Mouse (Mus musculus) intestine, embryonic 15.5 days (tissue): ENCODE measurements around the gene Gm7714. TPM values are rescaled to one million over a fixed set of nuclear protein-coding genes. Genes with fewer than 3 reads are reported as not detected.
"Not testable (repeated sequence)": the region's sequence is repeated elsewhere in the genome, so short reads cannot be mapped to it uniquely, and the experiment has no call there.

ENCODE experiments used
- ATAC-seq: fragments of 200-750 bp; cut with Nextera tagmentation; 2 replicates; pipeline ENCODE4 v1.8.0; 2017; ENCODE audit warnings: moderate TSS enrichment, moderate library complexity
- H3K27ac ChIP-seq: fragments of 300-500 bp; sonication (generic); 2 replicates; pipeline ENCODE4 v1.5.1; 2015; ENCODE audit warnings: mild to moderate bottlenecking, inconsistent platforms
- H3K27me3 ChIP-seq: fragments of 300-500 bp; sonication (generic); replicated peaks from 2 replicates; pipeline ENCODE4 v1.6.1; 2015; ENCODE audit warnings: inconsistent platforms
- H3K36me3 ChIP-seq: fragments of 300-500 bp; sonication (generic); 2 replicates; pipeline ENCODE4 v1.6.1; 2015; ENCODE audit warnings: inconsistent platforms
- H3K4me1 ChIP-seq: fragments of 300-500 bp; sonication (generic); replicated peaks from 2 replicates; pipeline ENCODE4 v1.6.1; 2015; ENCODE audit warnings: inconsistent platforms
- H3K4me2 ChIP-seq: fragments of 300-500 bp; sonication (generic); replicated peaks from 2 replicates; pipeline ENCODE4 v1.6.1; 2015; ENCODE audit warnings: mild to moderate bottlenecking, inconsistent platforms
- H3K4me3 ChIP-seq: fragments of 300-500 bp; sonication (generic); replicated peaks from 2 replicates; pipeline ENCODE4 v1.5.1; 2015; ENCODE audit warnings: inconsistent platforms
- H3K9ac ChIP-seq: fragments of 300-500 bp; sonication (generic); 2 replicates; pipeline ENCODE4 v1.6.1; 2015; ENCODE audit warnings: inconsistent platforms
- H3K9me3 ChIP-seq: fragments of 300-500 bp; sonication (generic); 2 replicates; pipeline ENCODE4 v1.6.1; 2016; ENCODE audit warnings: inconsistent platforms
- WGBS: fragments of 180-500 bp; shearing (Covaris S2); methylation state at CpG from one replicate; pipeline ENCODE4 v1.1.7; 2015; 5-methylcytosine and 5-hydroxymethylcytosine counted together
- polyA plus RNA-seq: library from polyadenylated mRNA; unstranded; fragments of >200 nt; fragmentation: Nextera tagmentation; extraction: Ambion mirVana; gene quantifications from 2 replicates; pipeline ENCODE4 v1.2.1, GENCODE M21; 2015

Gm7714 gene
- polyA plus RNA-seq = not detected in 2 replicates

GRCm38 (mm10) chr5:88268619-88269018 lies at the start of gene Gm7714:
Gene Gm7714, plus strand, starts transcription at chr5:88268919.
- WGBS = 71% methylated on average over 1 of the region's 1 CpGs
- H3K36me3 ChIP-seq = no peaks in the 10 kb centered on the region
- H3K4me3 ChIP-seq = no peak within 1 kb of the TSS
- no peaks in the 10 kb centered on the region for H3K4me1 ChIP-seq
- H3K27me3 ChIP-seq = no peaks in the 10 kb centered on the region
- H3K27ac ChIP-seq = no peak within 1 kb of the TSS
- H3K9me3 ChIP-seq = no peaks in the 10 kb centered on the region
- ATAC-seq = no peak
- H3K4me2 ChIP-seq = no peak within 1 kb of the TSS
- no peak within 1 kb of the TSS for H3K9ac ChIP-seq

- Histone ChIP-seq H3K9me3 (no peaks in the 10 kb centered on the region), H3K4me2 (no peak overlapping the region), H3K27me3 (no peaks in the 10 kb centered on the region), H3K27ac (no peak overlapping the region), H3K4me3 (no peak overlapping the region), H3K4me1 (no peaks in the 10 kb centered on the region), H3K9ac (no peak overlapping the region), H3K36me3 (no peaks in the 10 kb centered on the region)
- no peak for ATAC-seq
- WGBS = 96% methylated on average over 1 of the region's 1 CpGs
These were observed 12.2 kb upstream of the Gm7714 start for GRCm38 (mm10) chr5:88256475-88256874.

- not testable (repeated sequence) for H3K36me3 ChIP-seq, H3K27ac ChIP-seq, H3K4me1 ChIP-seq, H3K27me3 ChIP-seq, H3K9ac ChIP-seq, H3K9me3 ChIP-seq, H3K4me2 ChIP-seq, ATAC-seq, H3K4me3 ChIP-seq
- 71% methylated on average over 3 of the region's 3 CpGs for WGBS
These were observed 42.6 kb downstream of the Gm7714 start for GRCm38 (mm10) chr5:88311307-88311706.

GRCm38 (mm10) chr5:88317012-88317411 lies 48.3 kb downstream of the Gm7714 start, which contains the start of gene Prol1:
Gene Prol1, plus strand, starts transcription at chr5:88317312.
- H3K36me3 ChIP-seq = no peaks in the 10 kb centered on the region
- no peak for ATAC-seq
- no peak within 1 kb of the TSS for H3K27ac ChIP-seq
- no peaks in the 10 kb centered on the region for H3K9me3 ChIP-seq
- WGBS = 93% methylated on average over 1 of the region's 1 CpGs
- no peak within 1 kb of the TSS for H3K4me2 ChIP-seq
- H3K9ac ChIP-seq = no peak within 1 kb of the TSS
- no peaks in the 10 kb centered on the region for H3K4me1 ChIP-seq
- H3K4me3 ChIP-seq = no peak within 1 kb of the TSS
- no peaks in the 10 kb centered on the region for H3K27me3 ChIP-seq

Other genes with a start within 250 kb of the Gm7714 start
- gene Smr2, start 182.4 kb upstream of the Gm7714 start, polyA plus RNA-seq = not detected in 2 replicates
- gene Gm11116, start 157.4 kb upstream of the Gm7714 start, polyA plus RNA-seq = not detected in 2 replicates
- gene Gm11115, start 114.8 kb upstream of the Gm7714 start, polyA plus RNA-seq = not detected in 2 replicates
- not detected in 2 replicates for gene Prol1, start 48.4 kb downstream of the Gm7714 start, polyA plus RNA-seq
- not detected in 2 replicates for gene Amtn, start 107.2 kb downstream of the Gm7714 start, polyA plus RNA-seq
- gene Ambn, start 187.1 kb downstream of the Gm7714 start, polyA plus RNA-seq = not detected in 2 replicates
- gene Enam, start 219.1 kb downstream of the Gm7714 start, polyA plus RNA-seq = not detected in 2 replicates